Mouse (Mus musculus): ENCODE results near the gene Fkbp3. TPM values are rescaled to one million over a fixed set of nuclear protein-coding genes. Genes with fewer than 3 reads are reported as not detected.

Fkbp3 gene
- polyA plus RNA-seq, 1 experiment from 2014 or later: 438 TPM

GRCm38 (mm10) chr12:65072911-65073610 is 746 bp downstream of the Fkbp3 start:
- Histone ChIP-seq H3K36me3 (peaks cover 7% of the 10 kb centered on the region), H3K9ac (replicated peaks) (peak overlapping the region; percentile 97), H3K9me3 (no peaks in the 10 kb centered on the region), H3K27me3 (no peaks in the 10 kb centered on the region), H3K4me2 (replicated peaks) (peak overlapping the region; percentile 80), H3K27ac (replicated peaks) (peak overlapping the region; percentile 91), H3K4me3 (peak overlapping the region; percentile 81), H3K4me1 (peaks cover 45% of the 10 kb centered on the region)
- 3% methylated on average over 21 of the region's 21 CpGs for WGBS
- peak; percentile 72 for ATAC-seq (replicated peaks)

- no peak overlapping the region for H3K9ac ChIP-seq (replicated peaks)
- H3K36me3 ChIP-seq: peaks cover 29% of the 10 kb centered on the region
- 83% methylated on average over 4 of the region's 4 CpGs for WGBS
- no peak overlapping the region for H3K4me3 ChIP-seq
- no peak overlapping the region for H3K4me2 ChIP-seq (replicated peaks)
- no peak overlapping the region for H3K27ac ChIP-seq (replicated peaks)
- no peaks in the 10 kb centered on the region for H3K9me3 ChIP-seq
- peaks cover 14% of the 10 kb centered on the region for H3K4me1 ChIP-seq
- no peak for ATAC-seq (replicated peaks)
- H3K27me3 ChIP-seq: no peaks in the 10 kb centered on the region
Measured at GRCm38 (mm10) chr12:65068409-65068808, 5.4 kb downstream of the Fkbp3 start.

GRCm38 (mm10) chr12:65066234-65066633 is 7.6 kb downstream of the Fkbp3 start:
- H3K4me1 ChIP-seq: no peaks in the 10 kb centered on the region
- H3K36me3 ChIP-seq: peaks cover 43% of the 10 kb centered on the region
- no peak overlapping the region for H3K4me3 ChIP-seq
- no peaks in the 10 kb centered on the region for H3K9me3 ChIP-seq
- no peak overlapping the region for H3K27ac ChIP-seq (replicated peaks)
- no peak overlapping the region for H3K9ac ChIP-seq (replicated peaks)
- WGBS: 51% methylated on average over 3 of the region's 3 CpGs
- H3K27me3 ChIP-seq: no peaks in the 10 kb centered on the region
- no peak overlapping the region for H3K4me2 ChIP-seq (replicated peaks)
- ATAC-seq (replicated peaks): no peak

- no peaks in the 10 kb centered on the region for H3K9me3 ChIP-seq
- ATAC-seq (replicated peaks): no peak
- no peak overlapping the region for H3K4me3 ChIP-seq
- H3K27me3 ChIP-seq: no peaks in the 10 kb centered on the region
- H3K4me2 ChIP-seq (replicated peaks): no peak overlapping the region
- peaks cover 51% of the 10 kb centered on the region for H3K36me3 ChIP-seq
- no peak overlapping the region for H3K27ac ChIP-seq (replicated peaks)
- H3K4me1 ChIP-seq: no peaks in the 10 kb centered on the region
- no peak overlapping the region for H3K9ac ChIP-seq (replicated peaks)
- WGBS: 82% methylated on average over 2 of the region's 2 CpGs
Measured at GRCm38 (mm10) chr12:65065241-65065640, 8.6 kb downstream of the Fkbp3 start.

- Histone ChIP-seq H3K4me1 (no peaks in the 10 kb centered on the region), H3K4me2 (replicated peaks) (no peak overlapping the region), H3K27ac (replicated peaks) (no peak overlapping the region), H3K4me3 (no peak overlapping the region), H3K27me3 (no peaks in the 10 kb centered on the region), H3K9me3 (no peaks in the 10 kb centered on the region), H3K9ac (replicated peaks) (no peak overlapping the region), H3K36me3 (peaks cover 64% of the 10 kb centered on the region)
- ATAC-seq (replicated peaks): no peak
Measured at GRCm38 (mm10) chr12:65061082-65061481, 12.7 kb downstream of the Fkbp3 start.

GRCm38 (mm10) chr12:65058203-65058602 is 15.6 kb downstream of the Fkbp3 start:
- Histone ChIP-seq H3K27me3 (no peaks in the 10 kb centered on the region), H3K4me3 (no peak overlapping the region), H3K9me3 (no peaks in the 10 kb centered on the region), H3K4me1 (no peaks in the 10 kb centered on the region), H3K4me2 (replicated peaks) (no peak overlapping the region), H3K27ac (replicated peaks) (no peak overlapping the region), H3K9ac (replicated peaks) (no peak overlapping the region), H3K36me3 (peaks cover 63% of the 10 kb centered on the region)
- 89% methylated on average over 2 of the region's 2 CpGs for WGBS
- no peak for ATAC-seq (replicated peaks)

- Histone ChIP-seq H3K4me1 (no peaks in the 10 kb centered on the region), H3K27ac (replicated peaks) (no peak overlapping the region), H3K4me3 (no peak overlapping the region), H3K9ac (replicated peaks) (no peak overlapping the region), H3K4me2 (replicated peaks) (no peak overlapping the region), H3K27me3 (no peaks in the 10 kb centered on the region), H3K9me3 (no peaks in the 10 kb centered on the region), H3K36me3 (peaks cover 26% of the 10 kb centered on the region)
- no peak for ATAC-seq (replicated peaks)
Measured at GRCm38 (mm10) chr12:65048799-65049198, 25.0 kb downstream of the Fkbp3 start.

- peak overlapping the region; percentile 70 for H3K4me3 ChIP-seq
- no peaks in the 10 kb centered on the region for H3K27me3 ChIP-seq
- peaks cover 26% of the 10 kb centered on the region for H3K4me1 ChIP-seq
- no peak for ATAC-seq (replicated peaks)
- 44% methylated on average over 4 of the region's 4 CpGs for WGBS
- peak overlapping the region; percentile 81; the same call in 1 of the 2 replicates for H3K9ac ChIP-seq (replicated peaks)
- peak overlapping the region; percentile 48 for H3K4me2 ChIP-seq (replicated peaks)
- no peak overlapping the region for H3K27ac ChIP-seq (replicated peaks)
- H3K36me3 ChIP-seq: no peaks in the 10 kb centered on the region
- H3K9me3 ChIP-seq: no peaks in the 10 kb centered on the region
Measured at GRCm38 (mm10) chr12:65037546-65037937, 36.3 kb downstream of the Fkbp3 start.

- H3K9me3 ChIP-seq: no peaks in the 10 kb centered on the region
- H3K4me1 ChIP-seq: peaks cover 26% of the 10 kb centered on the region
- H3K27ac ChIP-seq (replicated peaks): no peak overlapping the region
- peak; percentile 42 for ATAC-seq (replicated peaks)
- no peaks in the 10 kb centered on the region for H3K36me3 ChIP-seq
- 15% methylated on average over 18 of the region's 18 CpGs for WGBS
- H3K4me3 ChIP-seq: peak overlapping the region; percentile 70
- H3K9ac ChIP-seq (replicated peaks): peak overlapping the region; percentile 81
- peak overlapping the region; percentile 48 for H3K4me2 ChIP-seq (replicated peaks)
- no peaks in the 10 kb centered on the region for H3K27me3 ChIP-seq
Measured at GRCm38 (mm10) chr12:65036892-65037545, 36.8 kb downstream of the Fkbp3 start.

- Histone ChIP-seq H3K4me2 (replicated peaks) (peak within 1 kb of the TSS; percentile 48), H3K9ac (replicated peaks) (peak within 1 kb of the TSS; percentile 81), H3K27ac (replicated peaks) (peak within 1 kb of the TSS; percentile 82), H3K4me3 (peak within 1 kb of the TSS; percentile 70), H3K4me1 (peaks cover 26% of the 10 kb centered on the region), H3K27me3 (no peaks in the 10 kb centered on the region), H3K36me3 (no peaks in the 10 kb centered on the region), H3K9me3 (no peaks in the 10 kb centered on the region)
- peak; percentile 97 for ATAC-seq (replicated peaks)
- WGBS: under 1% methylated on average over 65 of the region's 65 CpGs
Measured at GRCm38 (mm10) chr12:65036190-65036870, 37.5 kb downstream of the Fkbp3 start, which contains the start of gene Prpf39. Prpf39 (plus strand) TSS chr12:65036333.

GRCm38 (mm10) chr12:65035839-65036189 is 38.0 kb downstream of the Fkbp3 start:
- peaks cover 26% of the 10 kb centered on the region for H3K4me1 ChIP-seq
- H3K9ac ChIP-seq (replicated peaks): no peak overlapping the region; the same call in 1 of the 2 replicates
- H3K9me3 ChIP-seq: no peaks in the 10 kb centered on the region
- no peaks in the 10 kb centered on the region for H3K36me3 ChIP-seq
- peak; percentile 6; the same call in 1 of the 2 replicates for ATAC-seq (replicated peaks)
- H3K4me3 ChIP-seq: peak overlapping the region; percentile 70
- H3K27me3 ChIP-seq: no peaks in the 10 kb centered on the region
- WGBS: 43% methylated on average over 8 of the region's 8 CpGs
- peak overlapping the region; percentile 48 for H3K4me2 ChIP-seq (replicated peaks)
- H3K27ac ChIP-seq (replicated peaks): no peak overlapping the region

GRCm38 (mm10) chr12:65022842-65023241 is 51.0 kb downstream of the Fkbp3 start:
- no peak for ATAC-seq (replicated peaks)

More at GRCm38 (mm10) chr12:65022842-65023241, 51.0 kb downstream of the Fkbp3 start:
- WGBS: 98% methylated on average over 6 of the region's 6 CpGs
- H3K4me1 ChIP-seq: no peaks in the 10 kb centered on the region
- H3K9ac ChIP-seq (replicated peaks): no peak overlapping the region
- peaks cover 7% of the 10 kb centered on the region for H3K36me3 ChIP-seq
- no peaks in the 10 kb centered on the region for H3K27me3 ChIP-seq
- no peaks in the 10 kb centered on the region for H3K9me3 ChIP-seq
- H3K27ac ChIP-seq (replicated peaks): no peak overlapping the region
- H3K4me3 ChIP-seq: no peak overlapping the region
- H3K4me2 ChIP-seq (replicated peaks): no peak overlapping the region

All from forebrain, embryonic 15.5 days (tissue).